Mouse (Mus musculus) CH12.LX (cell line): ENCODE measurements around the gene Pgm5.

Experiments used
- ETS1 ChIP-seq: conservative IDR thresholded peaks from 2 replicates; pipeline ENCODE4 v1.6.1; 2012; ENCODE audit warnings: low read depth, mild to moderate bottlenecking, inconsistent platforms, low read length, improper control_type of control experiment, moderate library complexity
- POLR2AphosphoS2 ChIP-seq: IDR thresholded peaks from 2 replicates; pipeline ENCODE4 v1.6.1; 2011; ENCODE audit warnings: low read depth, low read length, improper control_type of control experiment
- TBP ChIP-seq: conservative IDR thresholded peaks from 2 replicates; pipeline ENCODE4 v1.6.1; 2011; ENCODE audit warnings: low read depth, low read length, improper control_type of control experiment
- ZMIZ1 ChIP-seq: IDR thresholded peaks from 2 replicates; pipeline ENCODE4 v1.6.1; 2012; ENCODE audit warnings: low read depth, mild to moderate bottlenecking, inconsistent platforms, low read length, improper control_type of control experiment

DNA sequence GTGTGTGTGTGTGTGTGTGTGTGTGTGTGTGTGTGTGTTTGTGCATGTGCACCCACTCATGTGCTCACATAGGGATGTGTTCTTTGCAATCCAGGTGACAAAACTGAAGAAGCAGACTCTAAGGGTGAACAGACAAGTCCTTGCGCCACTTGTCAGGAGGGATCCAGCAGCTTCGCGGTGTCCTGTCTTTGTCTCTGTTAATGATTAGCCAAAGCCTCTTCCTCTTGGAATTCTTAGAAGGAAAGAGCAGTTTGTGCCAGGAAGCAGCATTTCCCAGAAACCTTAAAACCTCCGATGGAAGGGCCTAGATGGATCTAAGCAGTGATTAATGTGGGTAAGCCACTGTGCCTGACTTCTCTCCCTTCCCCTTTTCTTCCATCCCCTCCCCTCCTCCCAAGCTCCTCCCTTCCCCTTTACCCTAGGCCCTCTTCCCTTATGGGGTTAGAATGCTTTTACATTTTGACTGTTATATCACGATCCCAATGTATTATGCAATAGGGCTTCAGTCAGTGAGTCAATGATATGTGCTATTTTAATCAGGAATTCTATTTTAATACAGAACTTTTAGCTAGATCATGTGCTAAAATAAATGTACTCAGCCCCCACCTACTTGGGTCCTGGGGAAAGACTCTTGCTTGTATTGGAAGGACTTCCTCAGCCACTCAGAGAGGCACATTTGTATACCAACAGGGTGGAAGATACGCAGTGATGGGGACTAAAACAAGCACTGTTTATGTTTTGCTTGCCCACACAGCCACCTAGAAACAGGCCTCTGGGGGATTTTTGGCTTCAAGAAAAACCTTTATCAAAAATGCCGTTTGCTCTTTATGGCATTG, 154.4 kb downstream of the Pgm5 start:
- TF ChIP-seq TBP, result no peak
- TF ChIP-seq ZMIZ1, result no peak
- no peak for TF ChIP-seq ETS1
- no peak for TF ChIP-seq POLR2AphosphoS2
